Mouse (Mus musculus) gonadal fat pad, adult 2 months (tissue): ENCODE results near the gene Gm21915. TPM values are rescaled to one million over a fixed set of nuclear protein-coding genes. Genes with fewer than 3 reads are reported as not detected.

Experiments used
- DNase-seq: peaks from one replicate; pipeline ENCODE4 v3.0.0-alpha.2; 2012; ENCODE audit warnings: low read depth
- polyA plus RNA-seq: library from polyadenylated mRNA; depleted of rRNA; stranded (reverse); fragments of >200 nt; gene quantifications from 2 replicates; pipeline ENCODE4 v1.2.3, GENCODE M21; 2012; rRNA removed

Gene Gm21915
- polyA plus RNA-seq, 1 experiment: not detected

GRCm38 (mm10) chr9:40717182-40717874 is 46.9 kb downstream of the Gm21915 start:
- no peak for DNase-seq

DNA sequence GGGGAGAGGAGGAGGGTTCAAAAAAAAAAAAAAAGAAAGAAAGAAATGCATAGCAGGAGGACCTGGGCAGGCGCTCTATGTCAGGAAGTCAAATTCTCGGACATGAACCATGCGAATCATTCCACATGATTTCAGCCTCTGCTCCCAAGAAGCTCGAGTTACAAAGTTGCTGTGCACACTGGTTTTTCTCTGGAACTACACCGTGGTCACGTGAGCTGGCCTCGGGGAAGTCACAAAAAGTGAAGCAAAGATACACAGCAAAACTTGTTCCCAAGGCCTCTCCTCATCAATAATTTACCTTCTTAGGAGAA is 47.4 kb downstream of the Gm21915 start:
- no peak for DNase-seq

Other genes with a start within 250 kb of the Gm21915 start
- gene Gramd1b, start 139.2 kb upstream of the Gm21915 start, polyA plus RNA-seq: 79.8 and 85.4 TPM in 2 replicates
- 26.5 and 27.7 TPM in 2 replicates for gene Clmp, start 15.3 kb downstream of the Gm21915 start, polyA plus RNA-seq
- gene Hspa8, start 130.4 kb downstream of the Gm21915 start, polyA plus RNA-seq: 1,778 and 2,229 TPM in 2 replicates
- gene Bsx, start 203.5 kb downstream of the Gm21915 start, polyA plus RNA-seq: not detected in 2 replicates